Mouse (Mus musculus): ENCODE measurements around the gene Gcdh.
A peak's percentile ranks its signal among the peaks of the same experiment; 100 is the strongest.

GRCm38 (mm10) chr8:84928456-84929306 is 35.0 kb upstream of the Gcdh start:
- TF ChIP-seq CTCF (IDR thresholded peaks at IDR 0.05; ENCODE audit: low read depth, low read length) (peak; percentile 54), TAL1 (conservative IDR thresholded peaks at IDR 0.05; ENCODE audit: low read depth, low read length) (no peak)
